Mouse (Mus musculus) brain, adult 2 months (tissue): Measurements from ENCODE around the gene Chrdl1.
A peak's percentile ranks its signal among the peaks of the same experiment; 100 is the strongest.

Experiments
- DNase-seq: peaks from one replicate; pipeline ENCODE4 v3.0.0; 2011; ENCODE audit warnings: low read depth, low spot score

The Chrdl1 gene

GRCm38 (mm10) chrX:143393791-143394369, at the start of gene Chrdl1:
Gene Chrdl1, minus strand, starts transcription at chrX:143394262.
- no peak for DNase-seq

- no peak for DNase-seq
Observed at GRCm38 (mm10) chrX:143442638-143443037, 48.6 kb upstream of the Chrdl1 start.

GRCm38 (mm10) chrX:143404601-143405000, 10.5 kb upstream of the Chrdl1 start:
- DNase-seq = no peak

- no peak for DNase-seq
Observed at GRCm38 (mm10) chrX:143366256-143366959, 27.7 kb downstream of the Chrdl1 start.

GRCm38 (mm10) chrX:143347227-143347626, 46.8 kb downstream of the Chrdl1 start:
- DNase-seq = no peak

- DNase-seq = no peak
Observed at GRCm38 (mm10) chrX:143346739-143347138, 47.3 kb downstream of the Chrdl1 start.

GRCm38 (mm10) chrX:143344509-143345495, 49.3 kb downstream of the Chrdl1 start:
- no peak for DNase-seq

GRCm38 (mm10) chrX:143338156-143338555, 55.9 kb downstream of the Chrdl1 start:
- no peak for DNase-seq

- peak; percentile 1 for DNase-seq
Observed at GRCm38 (mm10) chrX:143337561-143337960, 56.5 kb downstream of the Chrdl1 start.

- DNase-seq = no peak
Observed at GRCm38 (mm10) chrX:143336661-143337060, 57.4 kb downstream of the Chrdl1 start.

- no peak for DNase-seq
Observed at GRCm38 (mm10) chrX:143335846-143336245, 58.2 kb downstream of the Chrdl1 start.

GRCm38 (mm10) chrX:143313166-143313565, 80.9 kb downstream of the Chrdl1 start:
- no peak for DNase-seq

GRCm38 (mm10) chrX:143294726-143295125, 99.3 kb downstream of the Chrdl1 start:
- no peak for DNase-seq

GRCm38 (mm10) chrX:143275202-143275601, 118.9 kb downstream of the Chrdl1 start:
- DNase-seq = peak; percentile 3

GRCm38 (mm10) chrX:143250709-143251108, 143.4 kb downstream of the Chrdl1 start:
- no peak for DNase-seq
